Mouse (Mus musculus) MEL (cell line): ENCODE results near the gene Ap2b1.

Source experiments
- CHD1 ChIP-seq: IDR thresholded peaks from 2 replicates; pipeline ENCODE4 v1.6.1; 2012; ENCODE audit warnings: low read depth, mild to moderate bottlenecking, inconsistent platforms, low read length, improper control_type of control experiment
- CTCF ChIP-seq, 3 experiments: IDR thresholded peaks in 2 of 3; conservative IDR thresholded peaks in 1 of 3; 2 replicates each; pipeline ENCODE4 v1.5.1; 2011 to 2012; ENCODE audit warnings: low read length in 3 of 3, low read depth in 2 of 3, mild to moderate bottlenecking in 2 of 3, improper control_type of control experiment in 1 of 3, inconsistent platforms in 1 of 3, mixed read lengths in 1 of 3, moderate library complexity in 1 of 3; ENCODE audit not compliant: control insufficient read depth in 1 of 3, insufficient read depth in 1 of 3, poor library complexity in 1 of 3, severe bottlenecking in 1 of 3
- JUND ChIP-seq: IDR thresholded peaks from 2 replicates; pipeline ENCODE4 v1.6.1; 2011; ENCODE audit warnings: low read depth, mild to moderate bottlenecking, improper control_type of control experiment, low read length
- NRF1 ChIP-seq: IDR thresholded peaks from 2 replicates; pipeline ENCODE4 v1.6.1; 2014; ENCODE audit warnings: low read depth, mild to moderate bottlenecking, inconsistent platforms, low read length, improper control_type of control experiment, moderate library complexity; ENCODE audit not compliant: poor library complexity, insufficient read depth, severe bottlenecking
- RAD21 ChIP-seq: IDR thresholded peaks from 2 replicates; pipeline ENCODE4 v1.6.1; 2011; ENCODE audit warnings: mild to moderate bottlenecking, low read depth, low read length, improper control_type of control experiment
- USF1 ChIP-seq: IDR thresholded peaks from 2 replicates; pipeline ENCODE4 v1.6.1; 2014; ENCODE audit warnings: low read depth, mild to moderate bottlenecking, inconsistent platforms, low read length, improper control_type of control experiment, moderate library complexity
- ZNF384 ChIP-seq: IDR thresholded peaks from 2 replicates; pipeline ENCODE4 v1.6.1; 2012; ENCODE audit warnings: low read depth, mild to moderate bottlenecking, inconsistent platforms, low read length, improper control_type of control experiment

- TF ChIP-seq NRF1 (no peak), RAD21 (no peak), CTCF (IDR thresholded peaks at IDR 0.05 in 2 of 3, conservative IDR thresholded peaks at IDR 0.05 in 1 of 3; ENCODE audit: control insufficient read depth in 1 of 3, insufficient read depth in 1 of 3, low read depth in 2 of 3, low read length in 3 of 3, poor library complexity in 1 of 3, severe bottlenecking in 1 of 3) (no peak), ZNF384 (no peak), CHD1 (no peak), JUND (no peak), USF1 (no peak)
Observed at GRCm38 (mm10) chr11:83441235-83441634, 142.4 kb downstream of the Ap2b1 start.
